Mouse (Mus musculus): ENCODE data around the gene Dapk2. TPM values are rescaled to one million over a fixed set of nuclear protein-coding genes. Genes with fewer than 3 reads are reported as not detected.

Dapk2 gene
- polyA plus RNA-seq, 1 experiment = not detected

DNA sequence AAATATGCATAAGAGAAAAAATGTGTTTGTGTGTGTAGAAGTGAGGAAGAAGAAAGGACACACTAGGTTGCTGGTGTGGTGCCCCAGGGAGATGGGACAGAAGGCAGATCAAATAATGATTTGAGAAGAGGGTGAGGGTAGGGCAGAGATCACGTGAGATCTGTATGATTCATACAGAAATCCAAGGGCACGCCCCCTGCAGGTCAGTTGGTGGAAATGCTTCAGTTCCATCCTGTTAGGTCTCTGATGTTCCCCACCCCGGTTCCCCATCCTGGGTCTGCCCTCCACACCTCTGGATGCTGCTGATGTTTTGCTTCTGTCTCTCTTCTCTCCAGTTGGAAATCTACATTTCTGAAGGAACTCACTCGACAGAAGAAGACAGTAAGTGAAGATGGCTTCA, 22.1 kb upstream of the Dapk2 start:
- H3K27ac ChIP-seq (ENCODE audit: insufficient read depth, low read depth, low read length) = no peak overlapping the region
- peaks cover 23% of the 10 kb centered on the region for H3K4me1 ChIP-seq (ENCODE audit: control insufficient read depth, insufficient read depth, low read length)
- H3K4me3 ChIP-seq (ENCODE audit: insufficient read depth, low read length) = no peak overlapping the region
- TF ChIP-seq CTCF (IDR thresholded peaks at IDR 0.05; ENCODE audit: low read depth, low read length) (peak; percentile 54; the same call in 1 of the 2 replicates), POLR2A (IDR thresholded peaks at IDR 0.05; ENCODE audit: borderline replicate concordance, low read depth, low read length) (no peak)

DNA sequence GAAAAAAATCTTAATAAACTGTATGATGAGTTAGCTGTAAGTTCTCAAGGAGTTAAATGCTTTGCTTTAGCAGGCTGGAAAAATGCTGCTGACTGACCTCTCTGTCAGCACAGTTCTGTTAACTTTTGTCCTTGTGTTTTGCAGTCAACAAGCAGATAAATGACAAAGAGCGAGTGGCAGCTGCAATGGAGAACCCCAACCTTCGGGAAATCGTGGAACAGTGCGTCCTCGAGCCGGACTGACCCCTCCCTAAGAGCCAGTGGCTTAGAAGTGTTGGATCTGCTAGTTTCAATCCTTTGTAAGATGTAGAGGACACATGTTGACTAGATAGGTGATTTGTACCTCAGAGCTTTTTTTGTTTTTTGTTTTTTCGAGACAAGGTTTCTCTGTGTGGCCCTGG, 19.8 kb upstream of the Dapk2 start:
- Histone ChIP-seq H3K4me3 (ENCODE audit: insufficient read depth, low read length) (no peak overlapping the region), H3K4me1 (ENCODE audit: control insufficient read depth, insufficient read depth, low read length) (peaks cover 11% of the 10 kb centered on the region), H3K27ac (ENCODE audit: insufficient read depth, low read depth, low read length) (no peak overlapping the region)
- TF ChIP-seq POLR2A (IDR thresholded peaks at IDR 0.05; ENCODE audit: borderline replicate concordance, low read depth, low read length) (no peak), CTCF (IDR thresholded peaks at IDR 0.05; ENCODE audit: low read depth, low read length) (no peak)

DNA sequence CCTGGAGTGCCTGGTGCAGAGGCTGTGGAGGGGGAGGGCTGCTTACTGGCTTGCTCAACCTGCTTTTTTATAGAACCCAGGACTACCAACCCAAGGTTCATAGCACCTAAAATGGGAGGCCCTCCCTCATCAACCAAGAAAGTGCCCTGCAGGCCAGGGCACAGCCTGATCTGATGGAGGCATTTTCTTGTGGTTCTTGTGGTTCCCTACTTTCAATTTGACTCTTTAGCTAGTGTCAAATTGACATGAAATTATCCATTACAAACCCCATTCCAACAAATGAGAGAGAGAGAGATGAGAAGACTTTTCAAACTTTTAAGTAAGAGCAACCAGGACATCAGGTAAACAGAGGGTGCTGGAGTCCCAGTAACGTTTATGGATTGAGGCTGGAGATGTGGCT, 15.8 kb upstream of the Dapk2 start:
- Histone ChIP-seq H3K27ac (ENCODE audit: insufficient read depth, low read depth, low read length) (no peak overlapping the region), H3K4me3 (ENCODE audit: insufficient read depth, low read length) (no peak overlapping the region), H3K4me1 (ENCODE audit: control insufficient read depth, insufficient read depth, low read length) (no peaks in the 10 kb centered on the region)
- TF ChIP-seq CTCF (IDR thresholded peaks at IDR 0.05; ENCODE audit: low read depth, low read length) (no peak), POLR2A (IDR thresholded peaks at IDR 0.05; ENCODE audit: borderline replicate concordance, low read depth, low read length) (no peak)

DNA sequence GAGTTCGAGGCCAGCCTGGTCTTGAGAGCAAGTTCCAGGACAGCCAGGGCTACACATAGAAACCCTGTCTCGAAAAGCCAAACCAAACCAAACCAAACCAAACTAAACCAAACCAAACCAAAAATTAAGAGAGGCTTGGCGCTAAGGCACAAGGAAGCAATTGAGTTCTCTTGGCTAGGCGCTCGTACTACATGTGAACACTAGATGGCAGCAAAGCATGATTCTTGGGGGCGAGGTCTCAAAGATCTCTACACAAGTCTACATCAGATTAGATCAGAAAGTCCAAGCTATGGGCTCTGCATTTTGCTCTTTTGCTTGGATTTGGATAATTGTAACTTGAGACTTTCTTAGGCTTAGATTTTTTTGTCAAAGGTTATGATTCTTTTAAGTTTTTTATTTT, 13.8 kb upstream of the Dapk2 start:
- no peak overlapping the region for H3K27ac ChIP-seq (ENCODE audit: insufficient read depth, low read depth, low read length)

DNA sequence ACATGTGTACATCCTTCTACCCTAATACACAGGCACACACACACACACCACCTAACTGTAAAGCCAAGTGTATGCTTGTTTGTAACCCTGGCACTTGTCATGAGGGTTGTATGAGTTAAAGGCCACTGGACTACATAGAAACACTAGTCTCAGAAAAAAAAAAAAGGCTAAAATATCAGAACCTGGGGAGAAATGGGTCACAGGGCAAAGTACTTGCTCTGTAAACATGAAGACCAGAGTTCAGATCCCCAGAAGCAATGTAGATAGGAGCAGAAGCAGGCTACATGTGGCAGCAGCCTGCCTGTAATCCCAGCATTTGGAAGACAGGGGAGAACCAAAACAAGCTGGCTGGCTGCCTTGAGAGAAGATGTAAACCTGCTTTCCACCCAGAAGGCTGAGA, 11.9 kb upstream of the Dapk2 start:
- Histone ChIP-seq H3K4me1 (ENCODE audit: control insufficient read depth, insufficient read depth, low read length) (no peaks in the 10 kb centered on the region), H3K4me3 (ENCODE audit: insufficient read depth, low read length) (no peak overlapping the region), H3K27ac (ENCODE audit: insufficient read depth, low read depth, low read length) (no peak overlapping the region)
- TF ChIP-seq POLR2A (IDR thresholded peaks at IDR 0.05; ENCODE audit: borderline replicate concordance, low read depth, low read length) (no peak), CTCF (IDR thresholded peaks at IDR 0.05; ENCODE audit: low read depth, low read length) (no peak)

More for the DNA sequence above, 13.8 kb upstream of the Dapk2 start:
- no peak for TF ChIP-seq CTCF (IDR thresholded peaks at IDR 0.05; ENCODE audit: low read depth, low read length)
- no peaks in the 10 kb centered on the region for H3K4me1 ChIP-seq (ENCODE audit: control insufficient read depth, insufficient read depth, low read length)
- no peak overlapping the region for H3K4me3 ChIP-seq (ENCODE audit: insufficient read depth, low read length)

DNA sequence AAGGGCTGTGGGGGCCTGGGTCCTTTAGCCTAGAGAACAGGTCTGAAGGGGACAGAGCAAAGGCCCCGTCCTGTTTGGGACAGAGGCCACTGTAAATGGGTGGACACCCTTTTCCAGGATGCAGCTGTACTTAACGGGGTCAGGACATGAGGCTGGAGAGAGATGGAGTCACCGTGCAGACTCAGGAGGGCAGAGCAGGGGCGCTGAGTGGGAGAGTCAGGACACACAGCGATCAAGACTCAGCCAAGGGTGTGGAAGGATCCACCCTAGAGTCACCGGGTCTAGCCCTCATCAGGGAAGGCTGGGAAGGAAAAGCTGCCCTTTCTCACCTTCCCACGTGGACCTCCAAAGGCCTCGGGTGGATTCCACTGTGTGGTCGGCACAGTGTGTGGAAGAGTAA, 6.0 kb upstream of the Dapk2 start:
- no peak overlapping the region for H3K27ac ChIP-seq (ENCODE audit: insufficient read depth, low read depth, low read length)
- no peak for TF ChIP-seq POLR2A (IDR thresholded peaks at IDR 0.05; ENCODE audit: borderline replicate concordance, low read depth, low read length)
- TF ChIP-seq CTCF (IDR thresholded peaks at IDR 0.05; ENCODE audit: low read depth, low read length) = no peak
- H3K4me1 ChIP-seq (ENCODE audit: control insufficient read depth, insufficient read depth, low read length) = no peaks in the 10 kb centered on the region
- H3K4me3 ChIP-seq (ENCODE audit: insufficient read depth, low read length) = no peak overlapping the region

DNA sequence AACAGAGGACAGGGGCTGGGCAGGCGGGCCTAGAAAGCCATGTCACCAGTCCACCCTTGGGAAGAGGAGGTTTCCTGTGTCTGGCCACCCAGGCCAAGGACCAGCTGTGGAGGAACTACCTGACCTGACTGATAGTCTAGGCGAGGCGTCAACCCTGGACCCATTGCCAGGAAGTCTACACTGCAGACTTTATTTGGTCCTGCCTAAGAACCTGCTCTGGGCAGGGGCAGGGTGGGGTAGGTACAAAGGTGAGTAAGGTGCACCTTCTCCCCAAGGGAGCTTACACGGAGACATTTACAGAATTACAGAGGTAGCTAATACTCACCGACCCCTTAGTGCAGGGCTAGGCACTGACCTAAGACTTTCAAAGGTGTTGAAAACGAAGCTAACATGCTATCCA, 4.4 kb upstream of the Dapk2 start:
- H3K4me1 ChIP-seq (ENCODE audit: control insufficient read depth, insufficient read depth, low read length) = no peaks in the 10 kb centered on the region
- H3K27ac ChIP-seq (ENCODE audit: insufficient read depth, low read depth, low read length) = no peak overlapping the region
- H3K4me3 ChIP-seq (ENCODE audit: insufficient read depth, low read length) = no peak overlapping the region
- TF ChIP-seq CTCF (IDR thresholded peaks at IDR 0.05; ENCODE audit: low read depth, low read length) (no peak), POLR2A (IDR thresholded peaks at IDR 0.05; ENCODE audit: borderline replicate concordance, low read depth, low read length) (no peak)

DNA sequence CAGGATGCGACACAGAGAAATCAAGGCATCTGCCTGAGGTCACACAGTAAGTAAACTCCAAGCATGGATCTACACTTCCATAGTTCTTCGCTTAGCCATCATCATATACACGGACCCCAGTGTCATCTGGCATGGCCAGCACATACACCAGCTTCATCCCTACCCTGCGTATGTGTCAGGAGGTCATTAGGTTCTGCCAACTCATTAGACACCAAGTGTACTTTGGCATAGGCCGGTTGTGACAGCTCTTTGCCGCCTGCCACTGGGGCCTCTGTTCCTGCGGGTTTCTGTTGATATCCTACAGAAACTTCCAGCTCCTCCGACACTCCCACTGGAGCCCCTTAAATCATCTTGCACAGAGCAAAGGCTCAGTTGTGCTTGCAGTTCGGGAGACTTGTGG, 4.0 kb upstream of the Dapk2 start:
- H3K4me1 ChIP-seq (ENCODE audit: control insufficient read depth, insufficient read depth, low read length) = no peaks in the 10 kb centered on the region
- TF ChIP-seq POLR2A (IDR thresholded peaks at IDR 0.05; ENCODE audit: borderline replicate concordance, low read depth, low read length) (no peak), CTCF (IDR thresholded peaks at IDR 0.05; ENCODE audit: low read depth, low read length) (no peak)
- no peak overlapping the region for H3K4me3 ChIP-seq (ENCODE audit: insufficient read depth, low read length)
- no peak overlapping the region for H3K27ac ChIP-seq (ENCODE audit: insufficient read depth, low read depth, low read length)

DNA sequence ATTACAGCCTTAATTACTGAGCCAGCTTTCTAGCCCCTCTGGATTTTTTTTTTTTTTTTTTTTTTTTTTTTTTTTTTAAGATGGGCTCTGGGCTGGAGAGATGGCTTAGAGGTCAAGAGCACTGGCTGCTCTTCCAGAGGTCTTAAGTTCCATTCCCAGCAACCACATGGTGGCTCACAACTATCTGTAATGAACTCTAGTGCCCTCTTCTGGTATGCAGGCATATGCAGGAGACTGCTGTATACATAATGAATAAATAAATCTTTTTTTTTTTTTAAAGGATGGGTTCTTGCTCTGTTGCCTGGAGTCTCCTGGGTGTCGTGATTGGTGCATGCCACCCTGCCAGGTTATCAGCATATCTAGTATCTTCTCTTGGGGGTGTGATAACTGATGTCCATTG, 2.5 kb upstream of the Dapk2 start:
- no peak overlapping the region for H3K27ac ChIP-seq (ENCODE audit: insufficient read depth, low read depth, low read length)
- no peaks in the 10 kb centered on the region for H3K4me1 ChIP-seq (ENCODE audit: control insufficient read depth, insufficient read depth, low read length)
- H3K4me3 ChIP-seq (ENCODE audit: insufficient read depth, low read length) = no peak overlapping the region
- TF ChIP-seq POLR2A (IDR thresholded peaks at IDR 0.05; ENCODE audit: borderline replicate concordance, low read depth, low read length) (no peak), CTCF (IDR thresholded peaks at IDR 0.05; ENCODE audit: low read depth, low read length) (no peak)

DNA sequence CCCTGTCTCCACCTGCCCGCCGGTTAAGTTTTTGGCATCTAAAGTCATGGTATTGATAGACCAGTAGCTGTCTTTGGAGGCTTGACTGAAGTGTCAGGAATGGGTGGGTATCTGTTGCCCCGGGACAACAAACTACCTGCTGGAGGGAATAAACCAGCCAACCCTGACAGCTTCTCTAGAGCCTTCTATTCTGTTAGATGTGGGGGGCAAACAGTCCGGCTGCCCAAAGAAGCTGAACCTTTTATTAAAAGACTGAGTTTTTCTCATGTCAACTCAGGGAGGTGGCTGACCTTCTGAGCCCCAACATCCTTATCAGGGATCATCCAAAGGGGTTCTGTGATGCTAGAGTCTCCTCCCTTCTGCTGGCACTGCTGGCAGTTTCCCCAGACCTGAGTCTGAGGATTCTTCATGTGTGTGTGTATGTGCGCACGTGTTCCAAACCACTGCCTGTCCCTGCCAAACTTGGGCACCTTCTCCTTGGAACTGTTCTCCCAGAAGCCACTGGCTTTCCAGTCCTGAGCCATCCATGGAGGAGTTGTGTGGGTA, 935 bp downstream of the Dapk2 start:
- TF ChIP-seq POLR2A (IDR thresholded peaks at IDR 0.05; ENCODE audit: borderline replicate concordance, low read depth, low read length) (no peak), CTCF (IDR thresholded peaks at IDR 0.05; ENCODE audit: low read depth, low read length) (no peak)
- H3K4me3 ChIP-seq (ENCODE audit: insufficient read depth, low read length) = no peak overlapping the region
- no peak overlapping the region for H3K27ac ChIP-seq (ENCODE audit: insufficient read depth, low read depth, low read length)
- H3K4me1 ChIP-seq (ENCODE audit: control insufficient read depth, insufficient read depth, low read length) = no peaks in the 10 kb centered on the region

DNA sequence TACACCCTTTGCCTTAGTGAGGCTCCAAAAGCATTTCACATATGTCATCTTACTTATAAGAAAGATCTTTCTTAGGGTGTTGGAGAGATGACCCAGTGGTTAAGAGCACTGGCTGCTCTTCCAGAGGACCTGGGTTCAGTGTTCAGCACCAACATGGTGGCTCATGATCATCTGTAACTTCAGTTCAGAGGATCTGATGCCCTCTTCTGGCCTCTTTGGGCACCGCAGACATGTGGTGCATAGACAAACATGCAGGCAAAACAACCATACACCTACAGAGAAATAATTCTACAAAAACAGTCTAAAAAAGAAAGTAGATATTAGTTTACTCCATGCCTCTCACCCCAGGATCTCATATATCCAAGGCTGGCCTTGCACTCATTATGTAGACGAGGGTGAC, 2.1 kb downstream of the Dapk2 start:
- TF ChIP-seq CTCF (IDR thresholded peaks at IDR 0.05; ENCODE audit: low read depth, low read length) (no peak), POLR2A (IDR thresholded peaks at IDR 0.05; ENCODE audit: borderline replicate concordance, low read depth, low read length) (no peak)
- Histone ChIP-seq H3K4me3 (ENCODE audit: insufficient read depth, low read length) (no peak overlapping the region), H3K4me1 (ENCODE audit: control insufficient read depth, insufficient read depth, low read length) (no peaks in the 10 kb centered on the region), H3K27ac (ENCODE audit: insufficient read depth, low read depth, low read length) (no peak overlapping the region)
